ENCODE assay signal across 27 mouse cellular contexts in genomic region chr7:91525859-91526258, GRCm38 (mm10).
DNase-seq lines count a peak whose midpoint lies in the region; ATAC-seq and TF ChIP-seq lines count a peak whose summit lies in the region.
"Had no signal": no experiment of that assay in that cellular context is flagged by ENCODE, and none has a peak within 500 bp of the region (broad histone marks: within the 10 kb centered on the region; RNA-seq: fewer than 3 reads in every experiment).

No protein-coding gene starts in this region.

- H3K79me2 ChIP-seq in myocyte (ENCODE audit: control insufficient read depth, insufficient read depth) = no peaks in the 10 kb centered on the region

- H3K4me1 ChIP-seq in embryonic facial prominence, embryonic 14.5 days (ENCODE audit: control insufficient read depth, insufficient read depth, low read length) = no peaks in the 10 kb centered on the region
- no peaks in the 10 kb centered on the region for H3K4me1 ChIP-seq in embryonic facial prominence, embryonic 10.5 days
- H3K4me1 ChIP-seq in midbrain, embryonic 11.5 days (ENCODE audit: control insufficient read depth, insufficient read depth, low read length) = no peaks in the 10 kb centered on the region
- no peaks in the 10 kb centered on the region for H3K4me1 ChIP-seq in midbrain, embryonic 13.5 days (replicated peaks)
- H3K4me1 ChIP-seq: embryonic facial prominence, embryonic 13.5 days; forebrain, embryonic 10.5 days; forebrain, embryonic 13.5 days; heart, embryonic 10.5 days; heart, embryonic 13.5 days had no signal

- no peak overlapping the region for H3K27ac ChIP-seq in embryonic facial prominence, embryonic 14.5 days (replicated peaks; ENCODE audit: low read depth, low read length)
- no peak overlapping the region for H3K27ac ChIP-seq in embryonic facial prominence, embryonic 10.5 days (replicated peaks)
- no peak overlapping the region for H3K27ac ChIP-seq in midbrain, embryonic 11.5 days (ENCODE audit: low read depth, low read length)
- H3K27ac ChIP-seq in midbrain, embryonic 13.5 days = no peak overlapping the region
- H3K27ac ChIP-seq: embryonic facial prominence, embryonic 13.5 days; forebrain, embryonic 10.5 days; forebrain, embryonic 13.5 days; heart, adult 2 months; heart, embryonic 10.5 days; heart, embryonic 13.5 days; hindbrain, embryonic 14.5 days; hindbrain, postnatal 0 days had no signal

- no peak overlapping the region for H3K9ac ChIP-seq in embryonic facial prominence, embryonic 14.5 days (ENCODE audit: low read depth, low read length)
- no peak overlapping the region for H3K9ac ChIP-seq in midbrain, embryonic 11.5 days (ENCODE audit: low read length)
- H3K9ac ChIP-seq in midbrain, embryonic 13.5 days (replicated peaks) = no peak overlapping the region
- H3K9ac ChIP-seq: embryonic facial prominence, embryonic 13.5 days; forebrain, embryonic 13.5 days; heart, embryonic 13.5 days; hindbrain, embryonic 14.5 days had no signal

- no peak overlapping the region for H3ac ChIP-seq in myocyte (ENCODE audit: control insufficient read depth, insufficient read length)

- H3K9me3 ChIP-seq in embryonic facial prominence, embryonic 14.5 days (ENCODE audit: control insufficient read depth, low read length) = no peaks in the 10 kb centered on the region
- H3K9me3 ChIP-seq in embryonic facial prominence, embryonic 10.5 days = no peaks in the 10 kb centered on the region
- H3K9me3 ChIP-seq in midbrain, embryonic 11.5 days (ENCODE audit: control insufficient read depth, low read length) = no peaks in the 10 kb centered on the region
- H3K9me3 ChIP-seq in midbrain, embryonic 13.5 days = no peaks in the 10 kb centered on the region
- H3K9me3 ChIP-seq: embryonic facial prominence, embryonic 13.5 days; forebrain, embryonic 10.5 days; forebrain, embryonic 13.5 days; G1E; heart, embryonic 10.5 days; heart, embryonic 13.5 days had no signal

- H3K27me3 ChIP-seq in embryonic facial prominence, embryonic 14.5 days (replicated peaks; ENCODE audit: control insufficient read depth, insufficient read depth, low read length) = no peaks in the 10 kb centered on the region
- no peaks in the 10 kb centered on the region for H3K27me3 ChIP-seq in embryonic facial prominence, embryonic 10.5 days (replicated peaks; ENCODE audit: low read depth, poor library complexity, severe bottlenecking)
- H3K27me3 ChIP-seq in midbrain, embryonic 11.5 days (ENCODE audit: control insufficient read depth, insufficient read depth, low read length) = no peaks in the 10 kb centered on the region
- H3K27me3 ChIP-seq in midbrain, embryonic 13.5 days = no peaks in the 10 kb centered on the region
- H3K27me3 ChIP-seq in myocyte (ENCODE audit: control insufficient read depth, insufficient read depth, insufficient read length) = no peaks in the 10 kb centered on the region
- H3K27me3 ChIP-seq: CH12.LX; embryonic facial prominence, embryonic 13.5 days; forebrain, embryonic 13.5 days; heart, embryonic 13.5 days had no signal

- no peak for TF ChIP-seq POLR2A in myocyte (IDR thresholded peaks at IDR 0.05; ENCODE audit: insufficient read length, low read depth)

- ATAC-seq in embryonic facial prominence, embryonic 14.5 days (ENCODE audit: low read depth) = no peak
- no peak for ATAC-seq in midbrain, embryonic 11.5 days (ENCODE audit: low FRiP score)
- ATAC-seq in midbrain, embryonic 13.5 days = no peak
- ATAC-seq: forebrain, embryonic 13.5 days; forebrain, embryonic 16.5 days; hindbrain, postnatal 0 days; Patski had no signal

- peak; percentile 24 for DNase-seq in embryonic facial prominence, embryonic 14.5 days (ENCODE audit: low spot score)
- DNase-seq in embryonic facial prominence, embryonic 10.5 days (ENCODE audit: low spot score) = no peak
- peak; percentile 37 for DNase-seq in midbrain, embryonic 11.5 days (ENCODE audit: low spot score, missing footprints)
- DNase-seq in thymus, postnatal 36 days = no peak
- DNase-seq: adrenal gland, postnatal 10 days; adrenal gland, postnatal 36 days; cerebellum, adult 18-20 months; cerebellum, adult 9-11 months; cerebellum, postnatal 25 days; gastrocnemius, postnatal 10 days; gastrocnemius, postnatal 36 days; heart, adult 2 months; heart, postnatal 14 days; heart, postnatal 4 days had no signal

- no peaks in the 10 kb centered on the region for H3K36me3 ChIP-seq in embryonic facial prominence, embryonic 14.5 days (ENCODE audit: control insufficient read depth, insufficient read depth, low read length)
- no peaks in the 10 kb centered on the region for H3K36me3 ChIP-seq in embryonic facial prominence, embryonic 10.5 days (replicated peaks)
- H3K36me3 ChIP-seq in midbrain, embryonic 11.5 days (ENCODE audit: control insufficient read depth, insufficient read depth, low read length) = no peaks in the 10 kb centered on the region
- H3K36me3 ChIP-seq in midbrain, embryonic 13.5 days = no peaks in the 10 kb centered on the region
- H3K36me3 ChIP-seq in myocyte (ENCODE audit: control insufficient read depth, insufficient read depth) = no peaks in the 10 kb centered on the region
- H3K36me3 ChIP-seq: embryonic facial prominence, embryonic 13.5 days; forebrain, embryonic 10.5 days; G1E; heart, embryonic 10.5 days; heart, embryonic 13.5 days had no signal

- H3K4me2 ChIP-seq in embryonic facial prominence, embryonic 14.5 days (ENCODE audit: low read depth, low read length) = no peak overlapping the region
- H3K4me2 ChIP-seq in midbrain, embryonic 11.5 days = no peak overlapping the region
- H3K4me2 ChIP-seq in midbrain, embryonic 13.5 days (replicated peaks) = no peak overlapping the region
- peak overlapping the region; percentile 37 for H3K4me2 ChIP-seq in myocyte (ENCODE audit: low read depth)
- H3K4me2 ChIP-seq: embryonic facial prominence, embryonic 13.5 days; forebrain, embryonic 13.5 days; heart, embryonic 13.5 days; hindbrain, embryonic 14.5 days had no signal

- 67% methylated on average over 1 of the region's 1 CpGs for WGBS in embryonic facial prominence, embryonic 14.5 days
- 95% methylated on average over 1 of the region's 1 CpGs for WGBS in embryonic facial prominence, embryonic 10.5 days
- WGBS in midbrain, embryonic 11.5 days = 89% methylated on average over 1 of the region's 1 CpGs
- whole genome bisulfite sequencing in midbrain, embryonic 13.5 days = 89% methylated on average over 1 of the region's 1 CpGs

- no peak overlapping the region for H3K4me3 ChIP-seq in embryonic facial prominence, embryonic 14.5 days (ENCODE audit: low read depth, low read length)
- no peak overlapping the region for H3K4me3 ChIP-seq in embryonic facial prominence, embryonic 10.5 days
- H3K4me3 ChIP-seq in midbrain, embryonic 11.5 days (ENCODE audit: low read depth, low read length) = no peak overlapping the region
- no peak overlapping the region for H3K4me3 ChIP-seq in midbrain, embryonic 13.5 days (replicated peaks)
- H3K4me3 ChIP-seq in myocyte = no peak overlapping the region
- H3K4me3 ChIP-seq: embryonic facial prominence, embryonic 13.5 days; forebrain, embryonic 10.5 days; forebrain, embryonic 13.5 days; heart, adult 2 months; heart, embryonic 10.5 days; heart, embryonic 13.5 days had no signal

TF ChIP-seq in myocyte, 11 proteins besides CTCF, POLR2A, EP300 and RAD21:
- TF ChIP-seq TCF12 (IDR thresholded peaks at IDR 0.05; ENCODE audit: insufficient read depth, poor library complexity, severe bottlenecking) (no peak), MYOD1 (IDR thresholded peaks at IDR 0.05; ENCODE audit: control insufficient read depth in 1 of 3, insufficient read length in 2 of 3, low read depth in 2 of 3) (peak in 2 of 3 experiments; percentile 14 to 30), CEBPB (IDR thresholded peaks at IDR 0.05; ENCODE audit: insufficient read depth, poor library complexity, severe bottlenecking) (peak; percentile 93), E2F4 (IDR thresholded peaks at IDR 0.05; ENCODE audit: insufficient read depth) (no peak)
TF ChIP-seq in myocyte: peak in this region for 2.

Comparison
In these comparisons a context has a peak if more than half of its experiments do, and no peak if none do; other contexts are left out.
1. DNase-seq: peak in embryonic facial prominence, embryonic 14.5 days (single experiment) and midbrain, embryonic 11.5 days (single experiment); none in embryonic facial prominence, embryonic 10.5 days (single experiment) and thymus, postnatal 36 days (0 of 2).